Mouse (Mus musculus): ENCODE data around the gene Zbtb3. TPM values are rescaled to one million over a fixed set of nuclear protein-coding genes. Genes with fewer than 3 reads are reported as not detected.

Gene Zbtb3
- 6.5 TPM in 2 replicates for polyA plus RNA-seq (2015; fragmentation: Nextera tagmentation; extraction: Ambion mirVana)

- no peaks in the 10 kb centered on the region for H3K27me3 ChIP-seq (replicated peaks)
- H3K36me3 ChIP-seq = peaks cover 23% of the 10 kb centered on the region
- under 1% methylated on average over 30 of the region's 30 CpGs for WGBS
- H3K4me3 ChIP-seq (replicated peaks) = peak within 1 kb of the TSS; percentile 63
- peak; percentile 97 for ATAC-seq (ENCODE audit: low FRiP score)
- no peaks in the 10 kb centered on the region for H3K9me3 ChIP-seq (replicated peaks)
- peak within 1 kb of the TSS; percentile 50 for H3K9ac ChIP-seq (replicated peaks)
- H3K4me1 ChIP-seq = peaks cover 42% of the 10 kb centered on the region
- peak within 1 kb of the TSS; percentile 92 for H3K27ac ChIP-seq (replicated peaks)
- H3K4me2 ChIP-seq = peak within 1 kb of the TSS; percentile 79
Measured at GRCm38 (mm10) chr19:8802130-8802821, at the start of gene Zbtb3. Gene Zbtb3 (plus strand): TSS chr19:8802555.

DNA sequence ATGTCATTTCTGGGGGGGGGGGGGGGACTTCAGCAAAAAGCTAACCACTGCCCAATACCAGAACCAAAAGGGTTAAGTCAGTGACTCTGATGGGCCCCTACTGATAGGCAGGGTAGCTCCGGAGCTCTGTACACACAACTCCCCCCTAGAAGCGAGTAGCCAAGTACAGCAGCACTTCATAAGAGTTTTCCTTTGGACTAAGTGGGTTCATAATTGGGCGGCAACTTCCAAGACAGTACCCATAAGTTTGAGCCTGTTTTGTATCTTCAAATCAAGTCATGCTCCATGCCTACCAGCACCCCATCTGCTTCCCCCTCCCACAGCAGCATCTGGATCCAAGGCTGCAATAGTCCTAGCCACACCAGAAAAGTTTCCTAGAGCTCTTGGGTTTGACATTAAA, 46.7 kb upstream of the Zbtb3 start:
- Histone ChIP-seq H3K9ac (replicated peaks) (no peak overlapping the region), H3K4me3 (replicated peaks) (peak overlapping the region; percentile 99; the same call in 1 of the 2 replicates), H3K27ac (replicated peaks) (no peak overlapping the region), H3K4me2 (peak overlapping the region; percentile 75), H3K27me3 (replicated peaks) (no peaks in the 10 kb centered on the region), H3K4me1 (peaks cover 34% of the 10 kb centered on the region), H3K9me3 (replicated peaks) (no peaks in the 10 kb centered on the region), H3K36me3 (peaks cover 40% of the 10 kb centered on the region)
- ATAC-seq (ENCODE audit: low FRiP score) = no peak
- WGBS = 81% methylated on average over 3 of the region's 3 CpGs

- ATAC-seq (ENCODE audit: low FRiP score) = peak; percentile 97
- Histone ChIP-seq H3K27me3 (replicated peaks) (no peaks in the 10 kb centered on the region), H3K4me1 (peaks cover 34% of the 10 kb centered on the region), H3K9ac (replicated peaks) (peak within 1 kb of the TSS; percentile 98), H3K27ac (replicated peaks) (peak within 1 kb of the TSS; percentile 89), H3K4me3 (replicated peaks) (peak within 1 kb of the TSS; percentile 99), H3K4me2 (peak within 1 kb of the TSS; percentile 75), H3K9me3 (replicated peaks) (no peaks in the 10 kb centered on the region), H3K36me3 (peaks cover 30% of the 10 kb centered on the region)
- under 1% methylated on average over 74 of the region's 75 CpGs for whole genome bisulfite sequencing
Measured at GRCm38 (mm10) chr19:8756635-8757387, 45.5 kb upstream of the Zbtb3 start, which contains the start of gene Nxf1. Gene Nxf1 (plus strand): TSS chr19:8757073.

DNA sequence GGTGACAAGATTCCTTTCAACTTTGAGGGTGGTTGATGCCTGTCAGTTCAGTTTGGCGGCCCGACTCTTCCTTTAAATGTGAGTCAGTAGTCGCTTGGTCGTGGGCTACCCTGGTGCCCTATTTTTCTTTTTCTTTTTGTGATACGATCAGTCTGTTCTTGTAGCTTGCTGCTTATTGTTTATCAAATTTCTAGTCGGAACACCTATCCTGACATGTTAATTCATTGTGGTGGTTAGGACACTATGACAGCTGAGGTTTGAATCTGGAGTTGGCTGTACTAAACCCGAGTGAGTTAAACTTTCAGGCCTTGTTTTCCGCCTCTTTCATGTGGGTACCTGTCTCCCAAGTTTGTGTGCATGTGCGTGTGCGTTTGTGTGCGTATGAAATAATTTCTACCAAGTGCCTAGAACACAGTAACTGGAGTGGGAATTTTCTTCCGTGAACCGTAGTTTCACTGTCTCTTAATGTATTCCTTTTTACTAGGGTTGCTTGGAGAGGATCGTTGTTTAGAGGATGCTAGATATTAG, 44.8 kb upstream of the Zbtb3 start:
- Histone ChIP-seq H3K4me1 (peaks cover 34% of the 10 kb centered on the region), H3K9me3 (replicated peaks) (no peaks in the 10 kb centered on the region), H3K27ac (replicated peaks) (peak overlapping the region; percentile 89), H3K9ac (replicated peaks) (peak overlapping the region; percentile 98), H3K27me3 (replicated peaks) (no peaks in the 10 kb centered on the region), H3K4me3 (replicated peaks) (peak overlapping the region; percentile 99), H3K4me2 (peak overlapping the region; percentile 75), H3K36me3 (peaks cover 29% of the 10 kb centered on the region)
- 5% methylated on average over 14 of the region's 14 CpGs for WGBS
- 0 out of 2 replicates have a peak, but pooled peaks have one; percentile 7 for ATAC-seq (ENCODE audit: low FRiP score)

GRCm38 (mm10) chr19:8758899-8759298, 43.5 kb upstream of the Zbtb3 start:
- Histone ChIP-seq H3K27me3 (replicated peaks) (no peaks in the 10 kb centered on the region), H3K4me3 (replicated peaks) (no peak overlapping the region), H3K9me3 (replicated peaks) (no peaks in the 10 kb centered on the region), H3K36me3 (peaks cover 34% of the 10 kb centered on the region), H3K9ac (replicated peaks) (no peak overlapping the region), H3K4me1 (peaks cover 34% of the 10 kb centered on the region), H3K27ac (replicated peaks) (no peak overlapping the region), H3K4me2 (peak overlapping the region; percentile 75)
- no peak for ATAC-seq (ENCODE audit: low FRiP score)
- 88% methylated on average over 2 of the region's 2 CpGs for WGBS

DNA sequence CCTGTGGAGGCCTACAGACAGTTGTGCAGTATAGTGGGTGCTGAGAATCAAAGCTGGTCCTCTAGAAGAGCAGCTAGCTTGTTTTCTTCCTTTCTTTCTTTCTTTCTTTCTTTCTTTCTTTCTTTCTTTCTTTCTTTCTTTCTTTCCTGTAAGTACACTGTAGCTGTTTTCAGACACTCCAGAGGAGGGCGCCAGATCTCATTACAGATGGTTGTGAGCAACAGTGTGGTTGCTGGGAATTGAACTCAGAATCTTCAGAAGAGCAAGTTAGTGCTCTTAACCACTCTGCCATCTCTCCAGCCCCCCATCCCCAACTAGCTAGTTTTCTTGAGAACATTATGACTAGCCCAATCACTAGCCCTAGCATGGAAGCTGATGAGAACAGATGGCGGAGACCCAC, 41.6 kb upstream of the Zbtb3 start:
- Histone ChIP-seq H3K9ac (replicated peaks) (no peak overlapping the region), H3K9me3 (replicated peaks) (no peaks in the 10 kb centered on the region), H3K4me2 (no peak overlapping the region), H3K4me3 (replicated peaks) (no peak overlapping the region), H3K4me1 (peaks cover 23% of the 10 kb centered on the region), H3K36me3 (peaks cover 38% of the 10 kb centered on the region), H3K27ac (replicated peaks) (no peak overlapping the region), H3K27me3 (replicated peaks) (no peaks in the 10 kb centered on the region)
- WGBS = 85% methylated on average over 2 of the region's 2 CpGs
- no peak for ATAC-seq (ENCODE audit: low FRiP score)

DNA sequence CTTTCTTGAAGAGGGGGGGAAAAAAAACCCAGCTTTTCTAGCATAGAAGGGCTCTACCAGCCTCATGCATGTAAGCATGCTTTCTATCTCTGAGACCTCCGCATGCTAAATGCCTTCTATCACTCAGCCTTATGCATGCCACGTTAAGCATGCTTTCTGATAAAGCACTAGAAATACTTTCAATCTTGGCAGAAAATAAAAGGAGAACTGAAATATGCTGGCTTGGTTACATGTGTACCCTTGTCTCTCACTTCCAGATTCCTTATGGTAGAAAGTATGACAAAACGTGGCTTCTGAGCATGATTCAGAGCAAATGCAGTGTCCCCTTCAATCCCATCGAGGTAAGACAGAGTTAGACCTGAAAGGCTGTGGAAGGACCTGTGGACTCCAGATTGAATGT, 39.1 kb upstream of the Zbtb3 start:
- H3K4me2 ChIP-seq = no peak overlapping the region
- no peak overlapping the region for H3K4me3 ChIP-seq (replicated peaks)
- no peak overlapping the region for H3K27ac ChIP-seq (replicated peaks)
- H3K4me1 ChIP-seq = peaks cover 9% of the 10 kb centered on the region
- H3K9ac ChIP-seq (replicated peaks) = no peak overlapping the region
- H3K9me3 ChIP-seq (replicated peaks) = no peaks in the 10 kb centered on the region
- no peak for ATAC-seq (ENCODE audit: low FRiP score)
- no peaks in the 10 kb centered on the region for H3K27me3 ChIP-seq (replicated peaks)
- H3K36me3 ChIP-seq = peaks cover 63% of the 10 kb centered on the region
- WGBS = 95% methylated on average over 4 of the region's 4 CpGs

DNA sequence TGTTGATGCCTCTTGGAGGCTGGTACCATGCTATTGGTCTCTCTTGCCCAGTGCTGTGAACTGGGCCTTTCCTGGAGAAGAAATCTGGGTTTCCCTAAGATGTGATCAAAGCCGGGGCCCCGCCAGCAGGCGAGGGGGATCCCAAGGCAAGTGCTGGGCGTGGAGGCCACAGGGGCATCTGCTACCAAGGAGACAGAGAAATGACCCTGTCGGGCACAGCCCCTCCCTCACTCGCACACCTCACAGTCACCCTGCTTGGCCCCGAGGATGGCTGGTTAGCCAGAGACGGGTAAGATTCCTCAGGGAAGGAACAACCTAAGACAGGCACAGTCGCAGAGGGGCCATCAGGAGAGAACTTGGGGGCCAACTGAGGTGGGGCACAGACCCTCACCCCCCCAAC, 36.8 kb upstream of the Zbtb3 start:
- ATAC-seq (ENCODE audit: low FRiP score) = no peak
- H3K9ac ChIP-seq (replicated peaks) = no peak overlapping the region
- no peak overlapping the region for H3K27ac ChIP-seq (replicated peaks)
- no peaks in the 10 kb centered on the region for H3K9me3 ChIP-seq (replicated peaks)
- no peak overlapping the region for H3K4me2 ChIP-seq
- peaks cover 4% of the 10 kb centered on the region for H3K4me1 ChIP-seq
- no peaks in the 10 kb centered on the region for H3K27me3 ChIP-seq (replicated peaks)
- WGBS = 97% methylated on average over 9 of the region's 9 CpGs
- H3K4me3 ChIP-seq (replicated peaks) = no peak overlapping the region
- H3K36me3 ChIP-seq = peaks cover 83% of the 10 kb centered on the region

DNA sequence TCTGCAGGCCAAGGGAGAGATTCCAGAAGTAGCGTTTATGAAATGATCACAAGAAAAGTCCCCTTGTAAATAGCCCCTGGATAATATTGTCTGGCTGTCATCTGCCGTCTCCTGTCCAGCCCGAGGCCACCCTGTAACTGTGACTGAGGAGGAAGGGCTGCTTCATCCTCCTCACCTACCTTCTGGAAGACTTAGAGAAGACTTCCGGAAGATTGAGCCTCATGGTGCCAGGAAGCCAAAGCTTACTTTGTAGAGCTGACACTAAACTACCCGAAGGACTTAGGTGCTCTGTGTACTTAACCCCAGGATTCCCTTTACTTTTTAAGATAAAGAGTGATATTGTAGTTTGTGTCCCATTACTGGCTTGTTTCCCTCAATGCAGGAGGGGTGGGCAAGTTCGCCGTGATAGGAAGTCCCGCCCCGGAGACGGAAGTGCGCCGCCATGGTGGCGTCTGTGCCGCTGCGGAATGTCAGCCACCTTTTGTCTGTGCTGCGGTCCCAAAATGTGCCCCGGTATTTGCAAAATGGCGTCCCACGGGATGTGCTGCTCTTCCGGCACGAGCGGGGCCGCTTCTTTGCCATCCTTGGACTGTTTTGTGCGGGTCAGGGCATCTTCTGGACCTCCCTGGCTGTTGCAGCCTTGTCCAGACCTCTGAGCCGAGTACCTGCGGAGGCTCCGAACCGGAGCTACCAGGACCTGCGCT, 31.6 kb upstream of the Zbtb3 start, which contains the start of gene Tmem223:
Gene Tmem223 (plus strand): TSS at position 430 of the 704 bp plus-strand sequence.
- Histone ChIP-seq H3K9ac (replicated peaks) (peak within 1 kb of the TSS; percentile 90), H3K9me3 (replicated peaks) (no peaks in the 10 kb centered on the region), H3K4me2 (peak within 1 kb of the TSS; percentile 71), H3K36me3 (peaks cover 57% of the 10 kb centered on the region), H3K4me1 (peaks cover 38% of the 10 kb centered on the region), H3K4me3 (replicated peaks) (peak within 1 kb of the TSS; percentile 75), H3K27ac (replicated peaks) (peak within 1 kb of the TSS; percentile 90), H3K27me3 (replicated peaks) (no peaks in the 10 kb centered on the region)
- ATAC-seq (ENCODE audit: low FRiP score) = peak; percentile 43; the same call in 1 of the 2 replicates
- WGBS = 20% methylated on average over 29 of the region's 29 CpGs

GRCm38 (mm10) chr19:8772996-8773395, 29.4 kb upstream of the Zbtb3 start:
- peaks cover 36% of the 10 kb centered on the region for H3K36me3 ChIP-seq
- peak overlapping the region; percentile 91; the same call in 1 of the 2 replicates for H3K9ac ChIP-seq (replicated peaks)
- no peaks in the 10 kb centered on the region for H3K9me3 ChIP-seq (replicated peaks)
- peak overlapping the region; percentile 74 for H3K4me3 ChIP-seq (replicated peaks)
- no peak for ATAC-seq (ENCODE audit: low FRiP score)
- no peaks in the 10 kb centered on the region for H3K27me3 ChIP-seq (replicated peaks)
- H3K4me1 ChIP-seq = peaks cover 46% of the 10 kb centered on the region
- H3K27ac ChIP-seq (replicated peaks) = no peak overlapping the region
- H3K4me2 ChIP-seq = peak overlapping the region; percentile 84
- 91% methylated on average over 5 of the region's 5 CpGs for WGBS

GRCm38 (mm10) chr19:8773409-8773808, 28.9 kb upstream of the Zbtb3 start:
- Histone ChIP-seq H3K9me3 (replicated peaks) (no peaks in the 10 kb centered on the region), H3K27ac (replicated peaks) (peak overlapping the region; percentile 100), H3K36me3 (peaks cover 36% of the 10 kb centered on the region), H3K27me3 (replicated peaks) (no peaks in the 10 kb centered on the region), H3K9ac (replicated peaks) (peak overlapping the region; percentile 91; the same call in 1 of the 2 replicates), H3K4me3 (replicated peaks) (peak overlapping the region; percentile 74), H3K4me2 (peak overlapping the region; percentile 84), H3K4me1 (peaks cover 46% of the 10 kb centered on the region)
- WGBS = 61% methylated on average over 6 of the region's 6 CpGs
- ATAC-seq (ENCODE audit: low FRiP score) = no peak
